Mouse (Mus musculus) midbrain, embryonic 16.5 days (tissue): ENCODE data around the gene Slc9a3. TPM values are rescaled to one million over a fixed set of nuclear protein-coding genes. Genes with fewer than 3 reads are reported as not detected.

ENCODE experiments used
- ATAC-seq: fragments of 200-750 bp; cut with Nextera tagmentation; 2 replicates; pipeline ENCODE4 v1.8.0; 2017; ENCODE audit warnings: moderate TSS enrichment
- H3K27ac ChIP-seq: fragments of 300-500 bp; sonication (generic); 2 replicates; pipeline ENCODE4 v1.5.1; 2014; ENCODE audit warnings: mild to moderate bottlenecking, low read length, mixed read lengths
- H3K27me3 ChIP-seq: fragments of 300-500 bp; sonication (generic); 2 replicates; pipeline ENCODE4 v1.6.1; 2014; ENCODE audit warnings: low read depth, low read length, mixed read lengths; ENCODE audit not compliant: control insufficient read depth, insufficient read depth
- H3K36me3 ChIP-seq: fragments of 300-500 bp; sonication (generic); 2 replicates; pipeline ENCODE4 v1.6.1; 2014; ENCODE audit warnings: mild to moderate bottlenecking, low read length, moderate library complexity, mixed read lengths; ENCODE audit not compliant: control insufficient read depth, insufficient read depth
- H3K4me1 ChIP-seq: fragments of 300-500 bp; sonication (generic); 2 replicates; pipeline ENCODE4 v1.6.1; 2014; ENCODE audit warnings: mild to moderate bottlenecking, low read length, mixed read lengths; ENCODE audit not compliant: control insufficient read depth, insufficient read depth
- H3K4me2 ChIP-seq: fragments of 300-500 bp; sonication (generic); 2 replicates; pipeline ENCODE4 v1.6.1; 2014; ENCODE audit warnings: mild to moderate bottlenecking, low read length, mixed read lengths
- H3K4me3 ChIP-seq: fragments of 300-500 bp; sonication (generic); 2 replicates; pipeline ENCODE4 v1.5.1; 2014; ENCODE audit warnings: low read depth, mild to moderate bottlenecking, low read length, moderate library complexity, mixed read lengths
- H3K9ac ChIP-seq: fragments of 300-500 bp; sonication (generic); 2 replicates; pipeline ENCODE4 v1.6.1; 2014; ENCODE audit warnings: low read depth, low read length, mixed read lengths
- H3K9me3 ChIP-seq: fragments of 300-500 bp; sonication (generic); replicated peaks from 2 replicates; pipeline ENCODE4 v1.6.1; 2014; ENCODE audit warnings: mild to moderate bottlenecking, low read length, mixed read lengths; ENCODE audit not compliant: control insufficient read depth, poor library complexity, severe bottlenecking
- WGBS: fragments of 180-500 bp; shearing (Covaris S2); extraction: QIAGEN DNeasy Blood & Tissue Kit; methylation state at CpG from one replicate; pipeline ENCODE4 v1.1.7; 2014; 5-methylcytosine and 5-hydroxymethylcytosine counted together
- polyA plus RNA-seq: library from polyadenylated mRNA; unstranded; fragments of >200 nt; fragmentation: Nextera tagmentation; extraction: Ambion mirVana; gene quantifications from 2 replicates; pipeline ENCODE4 v1.2.1, GENCODE M21; 2015

The Slc9a3 gene
- polyA plus RNA-seq, 1 experiment from 2014 or later = 0.13 TPM

GRCm38 (mm10) chr13:74167492-74167891 is 46.2 kb downstream of the Slc9a3 start:
- 81% methylated on average over 2 of the region's 2 CpGs for WGBS
- H3K4me2 ChIP-seq = no peak overlapping the region
- no peak overlapping the region for H3K9ac ChIP-seq
- no peak overlapping the region for H3K27ac ChIP-seq
- no peaks in the 10 kb centered on the region for H3K27me3 ChIP-seq
- H3K36me3 ChIP-seq = peaks cover 16% of the 10 kb centered on the region
- H3K4me3 ChIP-seq = no peak overlapping the region
- H3K4me1 ChIP-seq = peaks cover 6% of the 10 kb centered on the region; the same call in 1 of the 2 replicates
- ATAC-seq = peak; percentile 18; the same call in 1 of the 2 replicates
- no peaks in the 10 kb centered on the region for H3K9me3 ChIP-seq

- Histone ChIP-seq H3K9ac (no peak overlapping the region), H3K36me3 (peaks cover 32% of the 10 kb centered on the region), H3K9me3 (no peaks in the 10 kb centered on the region), H3K4me3 (no peak overlapping the region), H3K27ac (no peak overlapping the region), H3K4me1 (peaks cover 6% of the 10 kb centered on the region; the same call in 1 of the 2 replicates), H3K27me3 (no peaks in the 10 kb centered on the region), H3K4me2 (no peak overlapping the region)
- WGBS = 90% methylated on average over 10 of the region's 10 CpGs
- no peak for ATAC-seq
Observed at GRCm38 (mm10) chr13:74169446-74170164, 48.3 kb downstream of the Slc9a3 start.

GRCm38 (mm10) chr13:74172036-74172435 is 50.8 kb downstream of the Slc9a3 start:
- H3K27ac ChIP-seq = no peak overlapping the region
- H3K4me1 ChIP-seq = 0 out of 2 replicates have a peak, but pooled peaks cover 1% of the 10 kb centered on the region
- no peaks in the 10 kb centered on the region for H3K27me3 ChIP-seq
- H3K4me3 ChIP-seq = no peak overlapping the region
- peaks cover 35% of the 10 kb centered on the region for H3K36me3 ChIP-seq
- H3K4me2 ChIP-seq = no peak overlapping the region
- no peaks in the 10 kb centered on the region for H3K9me3 ChIP-seq
- H3K9ac ChIP-seq = no peak overlapping the region
- WGBS = 95% methylated on average over 5 of the region's 5 CpGs
- ATAC-seq = no peak

- no peaks in the 10 kb centered on the region for H3K4me1 ChIP-seq
- H3K4me2 ChIP-seq = no peak overlapping the region
- 87% methylated on average over 5 of the region's 5 CpGs for WGBS
- no peak overlapping the region for H3K9ac ChIP-seq
- no peak for ATAC-seq
- peaks cover 32% of the 10 kb centered on the region for H3K36me3 ChIP-seq
- H3K27me3 ChIP-seq = no peaks in the 10 kb centered on the region
- no peak overlapping the region for H3K27ac ChIP-seq
- no peaks in the 10 kb centered on the region for H3K9me3 ChIP-seq
- H3K4me3 ChIP-seq = no peak overlapping the region
Observed at GRCm38 (mm10) chr13:74183011-74183695, 61.9 kb downstream of the Slc9a3 start.

GRCm38 (mm10) chr13:74192613-74193012 is 71.4 kb downstream of the Slc9a3 start:
- Histone ChIP-seq H3K9me3 (no peaks in the 10 kb centered on the region), H3K4me3 (no peak overlapping the region), H3K9ac (no peak overlapping the region), H3K27ac (no peak overlapping the region), H3K27me3 (no peaks in the 10 kb centered on the region), H3K36me3 (peaks cover 28% of the 10 kb centered on the region), H3K4me2 (no peak overlapping the region), H3K4me1 (no peaks in the 10 kb centered on the region)
- no peak; the same call in 1 of the 2 replicates for ATAC-seq
- WGBS = 87% methylated on average over 6 of the region's 6 CpGs

- H3K9me3 ChIP-seq = no peaks in the 10 kb centered on the region
- H3K9ac ChIP-seq = no peak overlapping the region
- no peak overlapping the region for H3K4me2 ChIP-seq
- H3K27ac ChIP-seq = no peak overlapping the region
- no peaks in the 10 kb centered on the region for H3K27me3 ChIP-seq
- H3K36me3 ChIP-seq = peaks cover 27% of the 10 kb centered on the region
- H3K4me3 ChIP-seq = no peak overlapping the region
- ATAC-seq = no peak
- 85% methylated on average over 3 of the region's 3 CpGs for WGBS
- H3K4me1 ChIP-seq = no peaks in the 10 kb centered on the region
Observed at GRCm38 (mm10) chr13:74196451-74196850, 75.2 kb downstream of the Slc9a3 start.

GRCm38 (mm10) chr13:74208317-74208985 is 87.2 kb downstream of the Slc9a3 start, which contains the start of gene Exoc3:
Gene Exoc3, minus strand, starts transcription at chr13:74208732.
- 0% methylated on average over 39 of the region's 39 CpGs for WGBS
- Histone ChIP-seq H3K4me2 (peak within 1 kb of the TSS; percentile 96), H3K27ac (peak within 1 kb of the TSS; percentile 92), H3K4me1 (peaks cover 30% of the 10 kb centered on the region), H3K9ac (peak within 1 kb of the TSS; percentile 72), H3K36me3 (peaks cover 6% of the 10 kb centered on the region), H3K9me3 (no peaks in the 10 kb centered on the region), H3K27me3 (no peaks in the 10 kb centered on the region), H3K4me3 (peak within 1 kb of the TSS; percentile 52)
- ATAC-seq = peak; percentile 99

GRCm38 (mm10) chr13:74208986-74209345 is 87.7 kb downstream of the Slc9a3 start:
- WGBS = 17% methylated on average over 12 of the region's 12 CpGs
- peak overlapping the region; percentile 92 for H3K27ac ChIP-seq
- H3K4me2 ChIP-seq = peak overlapping the region; percentile 96
- H3K36me3 ChIP-seq = peaks cover 3% of the 10 kb centered on the region
- H3K9ac ChIP-seq = peak overlapping the region; percentile 72
- peaks cover 30% of the 10 kb centered on the region for H3K4me1 ChIP-seq
- peak overlapping the region; percentile 52 for H3K4me3 ChIP-seq
- no peaks in the 10 kb centered on the region for H3K9me3 ChIP-seq
- ATAC-seq = peak; percentile 70; the same call in 1 of the 2 replicates
- H3K27me3 ChIP-seq = no peaks in the 10 kb centered on the region
